Mouse (Mus musculus) embryo, embryonic 10.5 days (tissue): ENCODE measurements around the gene Ager.

Experiments
- DNase-seq: peaks from one replicate; pipeline ENCODE4 v3.0.0-alpha.2; 2015; ENCODE audit warnings: low spot score

Gene Ager

GRCm38 (mm10) chr17:34630761-34631301 is 33.2 kb downstream of the Ager start:
- DNase-seq = no peak

- no peak for DNase-seq
Observed at GRCm38 (mm10) chr17:34631647-34632046, 34.0 kb downstream of the Ager start.

- DNase-seq = peak; percentile 71
Observed at GRCm38 (mm10) chr17:34632261-34632691, 34.6 kb downstream of the Ager start.

- DNase-seq = no peak
Observed at GRCm38 (mm10) chr17:34635671-34636070, 38.0 kb downstream of the Ager start.

- DNase-seq = no peak
Observed at GRCm38 (mm10) chr17:34637459-34637858, 39.8 kb downstream of the Ager start.

GRCm38 (mm10) chr17:34639461-34640255 is 42.0 kb downstream of the Ager start:
- DNase-seq = no peak

GRCm38 (mm10) chr17:34640778-34641601 is 43.3 kb downstream of the Ager start:
- DNase-seq = peak; percentile 69

GRCm38 (mm10) chr17:34641945-34642344 is 44.3 kb downstream of the Ager start:
- no peak for DNase-seq

- DNase-seq = no peak
Observed at GRCm38 (mm10) chr17:34643379-34643778, 45.7 kb downstream of the Ager start.

- no peak for DNase-seq
Observed at GRCm38 (mm10) chr17:34643944-34644343, 46.3 kb downstream of the Ager start.

- peak; percentile 99 for DNase-seq
Observed at GRCm38 (mm10) chr17:34644608-34645007, 46.9 kb downstream of the Ager start, which contains the start of gene Fkbpl. TSS of gene Fkbpl (plus strand) at chr17:34644764.

- no peak for DNase-seq
Observed at GRCm38 (mm10) chr17:34645256-34645829, 47.7 kb downstream of the Ager start.

- no peak for DNase-seq
Observed at GRCm38 (mm10) chr17:34645831-34646511, 48.3 kb downstream of the Ager start.

GRCm38 (mm10) chr17:34646906-34647787 is 49.5 kb downstream of the Ager start, which contains the start of gene Atf6b:
TSS of gene Atf6b (plus strand) at chr17:34647146.
- DNase-seq = peak; percentile 98

- no peak for DNase-seq
Observed at GRCm38 (mm10) chr17:34648141-34648890, 50.7 kb downstream of the Ager start.

- DNase-seq = no peak
Observed at GRCm38 (mm10) chr17:34649106-34649864, 51.6 kb downstream of the Ager start.
